Mouse (Mus musculus): ENCODE data around the gene Rspry1. TPM values are rescaled to one million over a fixed set of nuclear protein-coding genes. Genes with fewer than 3 reads are reported as not detected.

Rspry1 gene
- total RNA-seq, 1 experiment: 22.4 TPM

DNA sequence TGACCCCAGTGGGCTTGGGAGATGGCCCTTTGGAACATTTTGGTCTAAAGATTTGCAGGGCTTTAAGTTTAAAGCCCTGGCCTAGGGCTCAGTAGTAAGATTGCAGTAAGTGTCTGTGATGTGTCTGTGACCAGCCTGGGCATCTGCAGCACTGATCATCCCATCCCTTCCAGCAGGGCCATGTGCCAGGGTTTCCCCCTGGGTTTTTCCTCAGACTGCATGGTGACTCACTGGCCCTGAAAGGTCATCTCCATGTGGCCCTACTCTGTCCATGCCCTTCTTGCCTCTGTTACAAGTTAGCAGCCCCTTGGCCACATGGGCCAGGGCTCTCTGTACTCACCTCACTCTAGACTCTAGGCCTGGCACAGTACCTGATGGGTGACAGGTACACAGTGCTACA, 37.3 kb upstream of the Rspry1 start:
- in situ Hi-C loops (cut with MboI; ENCODE audit: low sequenced_read_pairs in 2 of 2, unreplicated experiment in 2 of 2): no loop called here
- no peak for DNase-seq (ENCODE audit: low read depth, low spot score)
- Histone ChIP-seq H3K9me3 (ENCODE audit: control insufficient read depth, insufficient read depth, low read depth, low read length) (no peaks in the 10 kb centered on the region), H3K27ac (ENCODE audit: insufficient read depth, low read depth, low read length, poor library complexity, severe bottlenecking) (no peak overlapping the region), H3K9ac (ENCODE audit: insufficient read depth, low read depth, low read length, poor library complexity, severe bottlenecking) (no peak overlapping the region), H3K4me1 (ENCODE audit: control insufficient read depth in 2 of 2, insufficient read depth in 2 of 2, low read length in 2 of 2, poor library complexity in 1 of 2) (peaks cover 0 to 4% of the 10 kb centered on the region in 2 experiments; a peak in 1 of 4 replicates), H3K4me3 (ENCODE audit: insufficient read depth in 1 of 2, low read depth in 1 of 2, low read length in 2 of 2, poor library complexity in 1 of 2, severe bottlenecking in 1 of 2) (no peak overlapping the region), H3K36me3 (ENCODE audit: control insufficient read depth, insufficient read depth, low read length, poor library complexity, severe bottlenecking) (no peaks in the 10 kb centered on the region; the same call in 1 of the 2 replicates)
- TF ChIP-seq HCFC1 (IDR thresholded peaks at IDR 0.05; ENCODE audit: borderline replicate concordance, insufficient read depth, low read length): no peak
- no peak for TF ChIP-seq ZC3H11A (IDR thresholded peaks at IDR 0.05; ENCODE audit: borderline replicate concordance, low read depth, low read length)
- no peak for TF ChIP-seq MAFK (IDR thresholded peaks at IDR 0.05; ENCODE audit: insufficient read depth, low read depth, low read length)
- no peak for TF ChIP-seq ZNF384 (IDR thresholded peaks at IDR 0.05; ENCODE audit: low read depth, low read length)
- no peak for TF ChIP-seq CHD2 (IDR thresholded peaks at IDR 0.05; ENCODE audit: low read depth, low read length)

DNA sequence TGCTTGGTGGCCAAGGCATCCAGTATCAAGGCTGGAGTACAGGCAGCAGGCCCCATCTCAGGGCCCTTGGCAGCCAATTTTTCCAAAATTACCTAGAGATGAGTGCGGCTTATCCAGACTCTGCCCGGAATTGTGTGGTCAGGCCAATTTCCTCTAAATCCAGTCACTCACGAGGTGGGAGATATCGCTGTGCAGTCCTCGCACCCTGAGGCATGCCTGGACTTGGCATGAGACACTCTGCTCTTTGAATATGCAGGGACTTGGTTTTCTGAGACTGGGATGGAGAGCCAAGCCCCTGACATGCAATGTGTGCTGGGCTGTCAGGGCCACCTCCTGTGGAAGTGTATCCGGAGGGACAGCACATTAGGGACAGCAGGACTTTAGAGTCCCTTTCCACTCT, 35.7 kb upstream of the Rspry1 start:
- TF ChIP-seq MAFK (IDR thresholded peaks at IDR 0.05; ENCODE audit: insufficient read depth, low read depth, low read length): no peak
- TF ChIP-seq ZNF384 (IDR thresholded peaks at IDR 0.05; ENCODE audit: low read depth, low read length): no peak
- TF ChIP-seq CHD2 (IDR thresholded peaks at IDR 0.05; ENCODE audit: low read depth, low read length): no peak
- TF ChIP-seq ZC3H11A (IDR thresholded peaks at IDR 0.05; ENCODE audit: borderline replicate concordance, low read depth, low read length): no peak
- no peak for TF ChIP-seq HCFC1 (IDR thresholded peaks at IDR 0.05; ENCODE audit: borderline replicate concordance, insufficient read depth, low read length)
- Histone ChIP-seq H3K27ac (ENCODE audit: insufficient read depth, low read depth, low read length, poor library complexity, severe bottlenecking) (no peak overlapping the region), H3K36me3 (ENCODE audit: control insufficient read depth, insufficient read depth, low read length, poor library complexity, severe bottlenecking) (no peaks in the 10 kb centered on the region; the same call in 1 of the 2 replicates), H3K4me3 (ENCODE audit: insufficient read depth in 1 of 2, low read depth in 1 of 2, low read length in 2 of 2, poor library complexity in 1 of 2, severe bottlenecking in 1 of 2) (no peak overlapping the region), H3K4me1 (ENCODE audit: control insufficient read depth in 2 of 2, insufficient read depth in 2 of 2, low read length in 2 of 2, poor library complexity in 1 of 2) (peaks cover 0 to 4% of the 10 kb centered on the region in 2 experiments; a peak in 1 of 4 replicates), H3K9ac (ENCODE audit: insufficient read depth, low read depth, low read length, poor library complexity, severe bottlenecking) (no peak overlapping the region), H3K9me3 (ENCODE audit: control insufficient read depth, insufficient read depth, low read depth, low read length) (no peaks in the 10 kb centered on the region)
- DNase-seq (ENCODE audit: low read depth, low spot score): no peak
- in situ Hi-C loops (cut with MboI; ENCODE audit: low sequenced_read_pairs in 2 of 2, unreplicated experiment in 2 of 2): no loop called here

DNA sequence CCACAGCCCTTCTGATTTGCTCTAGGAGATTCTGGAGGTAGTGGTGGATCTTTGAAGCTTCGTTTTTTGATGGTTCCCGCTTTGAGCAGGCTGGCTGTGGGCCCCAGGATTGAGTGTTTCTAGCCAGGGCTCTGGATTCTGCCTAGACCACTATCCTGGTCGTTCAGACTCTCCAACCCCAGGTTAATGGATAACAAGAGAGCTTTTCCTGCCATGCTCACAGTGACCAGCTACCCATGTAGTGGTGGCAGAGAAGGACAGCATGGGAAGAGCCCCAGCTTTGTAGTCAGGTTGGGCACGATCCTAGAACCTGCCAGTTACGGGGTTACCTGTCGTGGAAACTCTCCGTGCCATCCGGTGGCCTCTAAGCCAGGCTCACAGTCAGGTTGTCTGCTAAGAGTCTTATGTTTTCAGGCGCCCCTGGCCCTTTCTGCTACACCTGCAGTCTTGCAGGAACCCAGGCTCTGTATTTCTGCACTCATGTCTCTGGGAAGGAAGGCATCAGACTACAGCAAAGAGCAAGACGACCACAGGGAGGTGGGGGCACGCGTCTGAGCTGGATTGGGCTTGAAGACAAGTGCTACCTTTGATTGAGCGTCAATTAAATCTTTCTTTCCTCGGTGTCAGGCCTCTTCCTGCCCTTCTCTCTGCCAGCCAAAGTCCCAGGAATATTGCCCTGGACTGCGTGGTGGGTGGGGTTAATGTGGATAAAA, 35.1 kb upstream of the Rspry1 start:
- H3K4me3 ChIP-seq (ENCODE audit: insufficient read depth in 1 of 2, low read depth in 1 of 2, low read length in 2 of 2, poor library complexity in 1 of 2, severe bottlenecking in 1 of 2): no peak overlapping the region
- no peak overlapping the region for H3K27ac ChIP-seq (ENCODE audit: insufficient read depth, low read depth, low read length, poor library complexity, severe bottlenecking)
- peaks cover 0 to 4% of the 10 kb centered on the region in 2 experiments; a peak in 1 of 4 replicates for H3K4me1 ChIP-seq (ENCODE audit: control insufficient read depth in 2 of 2, insufficient read depth in 2 of 2, low read length in 2 of 2, poor library complexity in 1 of 2)

DNA sequence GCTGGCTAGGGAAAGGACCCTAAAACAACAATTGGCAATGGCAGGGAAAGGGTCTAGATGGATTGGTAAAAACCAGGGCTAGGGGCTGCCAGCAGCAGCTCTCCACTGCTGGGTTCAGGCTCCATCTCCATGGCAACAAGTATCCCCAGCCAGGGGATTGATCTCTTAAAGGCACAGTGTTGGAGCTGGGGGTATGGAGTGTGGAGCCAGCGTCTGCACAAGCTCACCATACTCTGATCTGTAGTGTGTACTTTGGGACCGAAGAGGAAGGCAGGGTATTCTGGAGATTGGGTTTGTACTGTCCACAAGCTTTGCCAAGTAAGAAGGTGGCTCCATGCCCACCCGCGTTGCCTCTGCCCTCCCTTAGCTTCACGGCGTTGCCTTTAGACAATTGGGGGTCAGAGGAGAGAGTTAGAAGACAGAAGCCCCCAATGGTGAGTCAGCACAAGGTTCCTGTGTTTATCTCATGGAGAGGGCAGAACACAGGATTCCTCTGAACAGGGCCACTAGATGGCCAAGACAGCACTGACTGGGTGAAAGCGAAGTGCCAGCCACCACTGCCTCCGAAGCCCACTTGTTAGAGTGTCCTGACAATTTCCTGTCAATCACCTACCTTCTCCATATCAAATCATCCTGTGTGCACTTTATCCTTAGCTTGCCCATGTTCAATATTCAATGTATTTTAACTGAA, 34.4 kb upstream of the Rspry1 start:
- in situ Hi-C loops (cut with MboI; ENCODE audit: low sequenced_read_pairs in 2 of 2, unreplicated experiment in 2 of 2): no loop called here
- Histone ChIP-seq H3K9ac (ENCODE audit: insufficient read depth, low read depth, low read length, poor library complexity, severe bottlenecking) (no peak overlapping the region), H3K9me3 (ENCODE audit: control insufficient read depth, insufficient read depth, low read depth, low read length) (no peaks in the 10 kb centered on the region), H3K4me3 (ENCODE audit: insufficient read depth in 1 of 2, low read depth in 1 of 2, low read length in 2 of 2, poor library complexity in 1 of 2, severe bottlenecking in 1 of 2) (no peak overlapping the region), H3K36me3 (ENCODE audit: control insufficient read depth, insufficient read depth, low read length, poor library complexity, severe bottlenecking) (no peaks in the 10 kb centered on the region; the same call in 1 of the 2 replicates), H3K4me1 (ENCODE audit: control insufficient read depth in 2 of 2, insufficient read depth in 2 of 2, low read length in 2 of 2, poor library complexity in 1 of 2) (peaks cover 0 to 4% of the 10 kb centered on the region in 2 experiments; a peak in 1 of 4 replicates), H3K27ac (ENCODE audit: insufficient read depth, low read depth, low read length, poor library complexity, severe bottlenecking) (no peak overlapping the region)
- TF ChIP-seq CHD2 (IDR thresholded peaks at IDR 0.05; ENCODE audit: low read depth, low read length) (no peak), HCFC1 (IDR thresholded peaks at IDR 0.05; ENCODE audit: borderline replicate concordance, insufficient read depth, low read length) (no peak), ZC3H11A (IDR thresholded peaks at IDR 0.05; ENCODE audit: borderline replicate concordance, low read depth, low read length) (no peak), MAFK (IDR thresholded peaks at IDR 0.05; ENCODE audit: insufficient read depth, low read depth, low read length) (no peak), ZNF384 (IDR thresholded peaks at IDR 0.05; ENCODE audit: low read depth, low read length) (no peak)
- DNase-seq (ENCODE audit: low read depth, low spot score): no peak

More for the DNA sequence above, 35.1 kb upstream of the Rspry1 start:
- Histone ChIP-seq H3K36me3 (ENCODE audit: control insufficient read depth, insufficient read depth, low read length, poor library complexity, severe bottlenecking) (no peaks in the 10 kb centered on the region; the same call in 1 of the 2 replicates), H3K9me3 (ENCODE audit: control insufficient read depth, insufficient read depth, low read depth, low read length) (no peaks in the 10 kb centered on the region), H3K9ac (ENCODE audit: insufficient read depth, low read depth, low read length, poor library complexity, severe bottlenecking) (no peak overlapping the region)
- TF ChIP-seq ZNF384 (IDR thresholded peaks at IDR 0.05; ENCODE audit: low read depth, low read length) (no peak), CHD2 (IDR thresholded peaks at IDR 0.05; ENCODE audit: low read depth, low read length) (no peak), ZC3H11A (IDR thresholded peaks at IDR 0.05; ENCODE audit: borderline replicate concordance, low read depth, low read length) (no peak), HCFC1 (IDR thresholded peaks at IDR 0.05; ENCODE audit: borderline replicate concordance, insufficient read depth, low read length) (no peak), MAFK (IDR thresholded peaks at IDR 0.05; ENCODE audit: insufficient read depth, low read depth, low read length) (no peak)
- no peak for DNase-seq (ENCODE audit: low read depth, low spot score)
- in situ Hi-C loops (cut with MboI; ENCODE audit: low sequenced_read_pairs in 2 of 2, unreplicated experiment in 2 of 2): no loop called here

Measured in ES-E14 (cell line).